Mouse (Mus musculus) left cerebral cortex, postnatal 14 days (tissue): ENCODE results near the gene Ankrd55. TPM values are rescaled to one million over a fixed set of nuclear protein-coding genes. Genes with fewer than 3 reads are reported as not detected.

ENCODE experiments used
- DNase-seq, 2 experiments: peaks; one replicate each; pipeline ENCODE4 v3.0.0; 2021 to 2022; ENCODE audit warnings: low spot score in 2 of 2, mixed read lengths in 1 of 2
- intact Hi-C: fragments of 180-260 bp; cut with DNase I; formaldehyde crosslinking; loops from one replicate; pipeline ENCODE4 v1.15.1; 2025
- total RNA-seq, 2 experiments: library from RNA; stranded (reverse); gene quantifications; 2 replicates each; pipeline ENCODE4 v1.2.3; 2021

Ankrd55 gene
- total RNA-seq, 2 experiments from 2014 or later, result 3.3 to 4.0 TPM

DNA sequence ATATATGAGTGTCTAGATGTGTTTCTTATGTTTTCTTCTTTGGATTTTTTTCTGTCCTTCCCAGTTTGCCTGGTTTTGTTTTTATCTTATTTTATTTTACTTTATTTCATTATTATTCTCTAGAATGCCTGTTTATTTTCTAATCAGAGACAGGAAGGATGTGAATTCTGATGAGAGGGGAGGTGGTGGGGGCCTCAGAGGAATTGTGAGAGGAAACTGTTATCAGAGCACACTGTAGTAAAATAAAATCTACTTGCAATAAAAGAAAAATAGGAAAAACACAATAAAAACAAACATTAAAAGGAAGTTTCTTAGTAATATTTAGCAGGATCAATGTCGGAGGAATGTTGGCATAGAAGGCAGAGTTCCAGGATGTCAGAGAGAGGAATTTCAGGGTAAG lies 116.9 kb downstream of the Ankrd55 start:
- intact Hi-C loops, result no loop called here
- no peak for DNase-seq

DNA sequence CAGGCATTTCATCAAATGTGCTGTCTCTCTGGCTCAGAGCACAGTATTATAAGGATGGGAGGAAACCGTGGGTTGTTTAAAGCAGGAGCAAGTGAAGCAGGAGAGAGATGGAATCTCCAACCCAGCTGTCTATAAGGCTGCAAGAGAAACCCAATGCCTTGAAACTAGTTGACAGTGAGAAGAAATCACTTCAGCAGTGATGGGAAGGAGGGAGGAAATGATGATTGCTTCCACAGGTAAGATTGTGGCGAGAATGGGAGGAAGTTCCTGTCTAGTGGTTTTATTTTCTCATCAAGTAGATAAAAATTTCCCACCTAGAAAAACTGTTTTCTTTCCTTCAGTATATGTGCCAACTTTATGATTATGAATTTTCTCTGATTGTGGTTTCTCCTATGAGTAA lies 118.4 kb downstream of the Ankrd55 start:
- intact Hi-C loops, result no loop called here
- DNase-seq, result no peak

- intact Hi-C loops, result no loop called here
These were observed 119.0 kb downstream of the Ankrd55 start for GRCm38 (mm10) chr13:112407181-112407700.

GRCm38 (mm10) chr13:112407776-112408490 lies 119.7 kb downstream of the Ankrd55 start:
- DNase-seq, result no peak
- intact Hi-C loops, result no loop called here

More at GRCm38 (mm10) chr13:112407181-112407700, 119.0 kb downstream of the Ankrd55 start:
- DNase-seq, result no peak

GRCm38 (mm10) chr13:112408701-112409100 lies 120.5 kb downstream of the Ankrd55 start:
- no peak for DNase-seq
- intact Hi-C loops, result no loop called here

DNA sequence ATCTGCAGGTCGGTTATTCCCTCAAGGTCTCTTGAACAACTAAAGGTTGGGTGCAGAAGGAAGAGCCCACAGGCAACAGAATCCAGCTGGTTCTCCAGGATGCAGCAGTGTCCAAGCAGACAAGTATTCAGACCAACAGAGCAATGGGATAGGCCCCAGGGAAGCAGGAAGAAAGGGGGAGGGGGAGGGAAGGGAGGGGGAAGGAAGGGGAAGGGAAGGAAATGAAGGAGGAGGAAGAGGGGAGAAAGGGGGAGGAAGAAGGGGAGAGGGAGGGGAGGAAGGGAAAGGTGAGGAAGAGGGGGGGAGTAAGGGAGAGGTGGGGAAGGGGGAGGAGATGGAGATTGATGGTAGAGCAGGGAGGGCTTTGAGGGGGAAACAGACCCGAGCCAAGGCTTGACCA lies 121.1 kb downstream of the Ankrd55 start:
- DNase-seq, result no peak
- intact Hi-C loops, result no loop called here

GRCm38 (mm10) chr13:112409851-112410250 lies 121.6 kb downstream of the Ankrd55 start:
- intact Hi-C loops, result no loop called here
- no peak for DNase-seq

GRCm38 (mm10) chr13:112410461-112410860 lies 122.2 kb downstream of the Ankrd55 start:
- intact Hi-C loops, result no loop called here
- no peak for DNase-seq

- intact Hi-C loops, result no loop called here
- no peak for DNase-seq
These were observed 123.1 kb downstream of the Ankrd55 start for GRCm38 (mm10) chr13:112411216-112411822.

- intact Hi-C loops, result no loop called here
- DNase-seq, result no peak
These were observed 124.0 kb downstream of the Ankrd55 start for GRCm38 (mm10) chr13:112412251-112412650.

DNA sequence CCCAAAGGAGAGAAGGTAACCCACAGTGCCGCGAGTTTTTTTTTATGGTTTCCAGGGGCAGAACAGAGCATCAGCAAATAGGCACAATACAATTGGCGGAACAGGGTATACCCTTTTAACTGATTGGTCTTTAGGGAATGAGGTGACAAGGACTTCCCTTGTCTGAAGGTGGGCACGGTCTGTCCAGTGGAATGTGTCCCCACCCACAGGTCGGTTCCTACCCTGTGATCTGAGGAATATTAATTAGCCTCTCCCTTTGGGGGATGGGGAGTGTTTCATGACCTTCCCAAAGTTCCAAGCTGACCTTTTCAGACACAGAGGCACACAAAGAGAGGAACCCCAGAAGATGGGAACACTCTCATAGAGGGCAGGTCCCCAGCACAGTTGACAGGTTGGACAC lies 124.6 kb downstream of the Ankrd55 start:
- no peak for DNase-seq
- intact Hi-C loops, result no loop called here

- no peak for DNase-seq
- intact Hi-C loops, result no loop called here
These were observed 125.4 kb downstream of the Ankrd55 start for GRCm38 (mm10) chr13:112413611-112414010.

DNA sequence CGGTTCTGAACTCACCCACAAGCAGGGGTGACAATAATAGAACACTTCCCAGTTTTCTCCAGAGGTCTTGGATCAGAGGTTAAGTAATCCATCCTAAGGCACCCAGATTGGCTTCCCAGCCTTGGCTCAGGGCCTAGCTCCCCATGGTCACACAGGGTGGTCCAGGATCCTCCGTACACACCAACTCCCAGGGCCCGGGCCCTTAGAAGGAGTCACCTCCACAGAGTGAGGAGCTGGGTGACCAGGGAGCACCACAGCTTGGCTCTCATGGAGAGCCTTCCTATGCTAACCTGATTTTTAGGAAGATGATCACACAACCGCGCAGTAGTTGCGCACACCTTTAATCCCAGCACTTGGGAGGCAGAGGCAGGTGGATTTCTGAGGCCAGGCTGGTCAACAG lies 127.6 kb downstream of the Ankrd55 start:
- intact Hi-C loops, result no loop called here
- DNase-seq, result no peak

DNA sequence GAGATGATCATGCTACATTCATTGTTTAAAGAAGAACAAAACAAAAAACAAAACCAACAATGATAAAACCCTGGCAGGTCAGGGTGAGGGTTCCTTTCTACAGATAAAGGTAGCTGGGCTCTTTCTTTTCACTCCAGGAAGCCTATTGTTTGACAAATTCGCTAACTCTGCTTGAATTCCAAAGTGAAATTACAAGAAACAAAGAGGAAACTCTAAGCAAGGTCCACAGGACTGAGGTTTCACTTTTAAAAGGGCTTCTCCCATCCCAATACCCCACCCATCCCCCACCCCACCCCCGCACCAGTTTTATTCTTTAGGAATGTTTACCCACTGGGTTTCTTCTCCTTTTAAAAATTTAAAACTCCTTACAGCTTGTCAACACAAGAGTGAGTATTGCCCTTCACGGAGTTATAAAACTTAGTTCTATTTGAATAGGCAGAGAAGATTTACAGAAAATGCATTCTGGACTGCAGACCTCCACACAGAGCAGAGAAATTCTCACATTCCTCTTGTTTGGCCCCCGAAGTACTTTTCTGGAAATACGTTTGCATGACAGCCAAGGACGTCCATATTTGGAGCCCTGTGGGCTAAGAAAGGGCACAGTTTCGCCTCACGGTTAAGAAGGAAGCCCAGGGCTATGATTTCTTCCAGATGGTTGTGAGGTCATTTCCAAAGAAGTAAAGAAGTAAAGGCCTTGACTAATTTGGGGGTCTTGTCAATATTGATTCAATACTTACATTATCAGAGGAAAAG lies 128.3 kb downstream of the Ankrd55 start:
- no peak for DNase-seq
- intact Hi-C loops, result no loop called here

DNA sequence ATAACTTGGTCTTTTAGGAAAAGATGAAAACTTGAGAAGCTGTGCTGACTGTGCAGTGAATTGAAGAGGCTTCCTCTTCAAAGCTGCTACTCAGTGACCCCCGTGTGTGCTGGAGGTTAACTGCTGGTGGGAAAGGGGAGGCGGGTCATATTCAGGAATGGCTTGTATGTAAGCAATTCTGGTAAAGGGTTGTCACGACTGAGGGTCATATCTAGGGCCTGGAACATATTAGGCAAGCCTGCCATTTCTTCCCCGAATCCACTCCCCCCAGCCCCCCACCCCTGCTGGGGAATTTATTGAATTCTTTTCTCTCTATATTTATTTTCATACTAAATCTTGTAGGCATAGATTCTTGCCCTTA lies 128.9 kb downstream of the Ankrd55 start:
- DNase-seq, result no peak
- intact Hi-C loops, result no loop called here

- no peak for DNase-seq
- intact Hi-C loops, result no loop called here
These were observed 129.7 kb downstream of the Ankrd55 start for GRCm38 (mm10) chr13:112417861-112418423.

GRCm38 (mm10) chr13:112418595-112418994 lies 130.3 kb downstream of the Ankrd55 start:
- no peak for DNase-seq
- intact Hi-C loops, result no loop called here

DNA sequence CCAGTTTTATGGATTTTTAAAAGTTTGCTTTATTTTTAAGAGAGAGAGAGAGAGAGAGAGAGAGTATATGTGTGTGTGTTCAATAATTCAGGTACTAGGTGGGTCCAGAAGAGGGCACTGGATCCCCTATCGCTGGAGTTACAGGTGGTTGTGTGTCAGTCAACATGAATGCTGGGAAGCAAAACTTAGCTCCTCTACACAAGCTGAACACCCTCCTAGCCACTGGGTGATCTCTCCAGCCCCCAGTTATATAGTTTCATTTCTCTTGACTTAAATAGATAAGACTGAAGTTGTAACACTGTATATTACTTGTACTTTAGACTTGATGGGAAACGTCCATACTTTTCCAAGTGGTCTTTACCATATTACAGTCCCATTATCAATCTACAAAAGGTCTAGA lies 136.0 kb downstream of the Ankrd55 start:
- intact Hi-C loops, result no loop called here

DNA sequence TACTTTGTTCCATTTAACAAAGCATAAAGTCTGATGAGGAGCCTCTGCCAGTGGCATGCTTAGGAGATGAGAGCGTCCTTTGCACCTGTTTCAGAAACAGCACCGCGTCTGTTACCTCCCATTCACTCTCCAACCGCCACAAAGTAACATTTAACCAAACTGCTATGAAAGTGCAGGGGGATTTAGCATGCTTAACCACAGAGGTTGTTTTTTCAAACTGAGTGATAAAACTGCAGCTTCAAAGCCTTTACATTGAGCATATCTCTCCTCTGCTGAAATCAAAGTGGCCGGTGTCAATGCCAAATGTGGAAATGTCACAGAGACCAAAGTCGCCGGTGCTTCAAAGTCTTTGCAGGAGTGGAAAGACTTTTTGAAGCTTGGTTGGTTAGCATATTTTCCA lies 136.4 kb downstream of the Ankrd55 start:
- intact Hi-C loops, result no loop called here
- no peak for DNase-seq

More for the DNA sequence above, 136.0 kb downstream of the Ankrd55 start:
- no peak for DNase-seq

DNA sequence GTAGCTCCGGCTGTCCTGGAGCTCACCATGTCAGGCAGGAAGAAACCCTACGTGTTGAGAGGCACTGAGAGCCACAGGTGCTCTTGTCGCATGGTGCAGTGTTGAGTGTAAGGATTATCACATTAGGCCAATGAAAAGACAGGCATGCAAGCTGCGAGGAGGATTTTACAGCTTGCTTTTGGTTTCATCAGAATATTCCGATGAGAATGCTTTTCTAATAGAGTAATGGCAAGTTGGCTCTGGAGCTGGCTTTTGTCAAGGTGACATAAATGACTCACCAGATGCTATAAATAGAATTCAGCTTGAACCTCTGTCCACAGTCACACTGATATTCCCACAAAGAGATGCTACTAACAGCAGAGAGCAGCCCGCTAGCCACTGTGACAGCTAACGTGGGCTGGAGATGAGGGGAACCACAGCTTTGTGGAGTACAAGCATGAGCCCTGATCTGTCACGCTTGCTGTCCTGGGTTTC lies 137.0 kb downstream of the Ankrd55 start:
- no peak for DNase-seq
- intact Hi-C loops, result no loop called here
